ENCODE assay signal across 25 mouse cellular contexts in genomic region chr1:91312273-91312672, GRCm38 (mm10). TPM values are rescaled to one million over a fixed set of nuclear protein-coding genes. Genes with fewer than 3 reads are reported as not detected.
"Had no signal": no experiment of that assay in that cellular context is flagged by ENCODE, and none has a peak within 500 bp of the region (broad histone marks: within the 10 kb centered on the region; RNA-seq: fewer than 3 reads in every experiment).

No protein-coding gene starts in this region.

- H3K4me3 ChIP-seq: intestine, embryonic 15.5 days; layer of hippocampus, adult 2 months; limb, embryonic 10.5 days; limb, embryonic 13.5 days; midbrain, embryonic 12.5 days; midbrain, embryonic 15.5 days; neural tube, embryonic 12.5 days; neural tube, embryonic 15.5 days had no signal

- H3K27ac ChIP-seq: layer of hippocampus, adult 2 months; limb, embryonic 13.5 days; liver, embryonic 14.5 days; macrophage; midbrain, embryonic 15.5 days; neural tube, embryonic 12.5 days; neural tube, embryonic 15.5 days had no signal

- H3K9me3 ChIP-seq: intestine, embryonic 15.5 days; limb, embryonic 10.5 days; limb, embryonic 13.5 days; midbrain, embryonic 12.5 days; midbrain, embryonic 15.5 days; neural tube, embryonic 12.5 days; neural tube, embryonic 15.5 days had no signal

- ATAC-seq: liver, postnatal 0 days; midbrain, embryonic 15.5 days had no signal

- H3K4me1 ChIP-seq: intestine, embryonic 15.5 days; midbrain, embryonic 15.5 days; neural tube, embryonic 15.5 days had no signal

- H3K9ac ChIP-seq: intestine, embryonic 15.5 days; liver, embryonic 14.5 days; liver, postnatal 0 days; midbrain, embryonic 12.5 days; midbrain, embryonic 15.5 days; neural tube, embryonic 12.5 days; neural tube, embryonic 15.5 days had no signal

- H3K27me3 ChIP-seq: intestine, embryonic 15.5 days; limb, embryonic 13.5 days; midbrain, embryonic 12.5 days; midbrain, embryonic 15.5 days; neural tube, embryonic 12.5 days; neural tube, embryonic 15.5 days had no signal

- DNase-seq: kidney, adult 18-20 months; kidney, postnatal 10 days; layer of hippocampus, adult 9-11 months; liver; liver, postnatal 0 days; right cerebral cortex, adult 18-20 months; right cerebral cortex, postnatal 14 days; right cerebral cortex, postnatal 4 days; thymus, adult 2 months; thymus, postnatal 14 days; thymus, postnatal 4 days had no signal

- H3K4me2 ChIP-seq: intestine, embryonic 15.5 days; limb, embryonic 13.5 days; midbrain, embryonic 12.5 days; midbrain, embryonic 15.5 days; neural tube, embryonic 12.5 days; neural tube, embryonic 15.5 days had no signal

RNA-seq across cellular contexts. Expression of gene Espnl, which starts 9.6 kb away (rescaled TPM):
- total RNA-seq: layer of hippocampus, postnatal 25 days; megakaryocyte, adult 5-6 weeks had no signal
- polyA plus RNA-seq: kidney, embryonic 14.5 days; limb, embryonic 10.5 days; macrophage; stomach, embryonic 14.5 days had no signal

RNA-seq across cellular contexts. Expression of gene Klhl30, which starts 38.5 kb away (rescaled TPM):
- total RNA-seq: layer of hippocampus, postnatal 25 days had no signal
- polyA plus RNA-seq: macrophage had no signal

RNA-seq across cellular contexts. Expression of gene Erfe, which starts 54.0 kb away (rescaled TPM):
- total RNA-seq: layer of hippocampus, adult 2 months; layer of hippocampus, postnatal 25 days had no signal
- polyA plus RNA-seq: macrophage had no signal
